Mouse (Mus musculus) heart, adult 18-20 months (tissue): ENCODE data around the gene Agbl4. TPM values are rescaled to one million over a fixed set of nuclear protein-coding genes. Genes with fewer than 3 reads are reported as not detected.
A peak's percentile ranks its signal among the peaks of the same experiment; 100 is the strongest.

Experiments used
- DNase-seq, 2 experiments: peaks; one replicate each; pipeline ENCODE4 v3.0.0; 2021 to 2022; ENCODE audit warnings: mixed read lengths in 1 of 2
- long read RNA-seq, 2 experiments: library from polyadenylated mRNA; stranded (forward); transcript quantifications; one replicate each; pipeline ENCODE4 v2.0.0; 2021
- total RNA-seq, 2 experiments: library from RNA; stranded (reverse); gene quantifications; 2 replicates each; pipeline ENCODE4 v1.2.3; 2021

Agbl4 gene
- total RNA-seq = under 1 TPM; 0.26 to 0.67 TPM
- long read RNA-seq, experiment 1 = 0 reads
- long read RNA-seq, experiment 2, partial matches to known transcripts = 0 of 2 reads
- long read RNA-seq, experiment 2, other reads (novel, unspliced or antisense) = 2 of 2 reads

GRCm38 (mm10) chr4:110397618-110398045 is at the start of gene Agbl4:
Gene Agbl4, plus strand, starts transcription at chr4:110397661.
- DNase-seq = peak; percentile 11 to 33

GRCm38 (mm10) chr4:110350856-110351177 is 46.6 kb upstream of the Agbl4 start:
- DNase-seq = no peak

- peak; percentile 11 to 33 for DNase-seq
Observed at GRCm38 (mm10) chr4:110351178-110352000, 46.1 kb upstream of the Agbl4 start, which contains the start of gene Elavl4. Gene Elavl4, minus strand, starts transcription at chr4:110351909.

GRCm38 (mm10) chr4:110352001-110352369 is 45.5 kb upstream of the Agbl4 start:
- no peak for DNase-seq

- no peak for DNase-seq
Observed at GRCm38 (mm10) chr4:110360568-110360967, 36.9 kb upstream of the Agbl4 start.

- no peak for DNase-seq
Observed at GRCm38 (mm10) chr4:110396221-110396620, 1.2 kb upstream of the Agbl4 start.

GRCm38 (mm10) chr4:110420306-110420705 is 22.8 kb downstream of the Agbl4 start:
- peak; percentile 19 to 34 for DNase-seq

GRCm38 (mm10) chr4:110427653-110428052 is 30.2 kb downstream of the Agbl4 start:
- no peak for DNase-seq

GRCm38 (mm10) chr4:110494371-110494770 is 96.9 kb downstream of the Agbl4 start:
- DNase-seq = peak; percentile 0 to 26

GRCm38 (mm10) chr4:110529804-110530203 is 132.3 kb downstream of the Agbl4 start:
- DNase-seq = no peak

GRCm38 (mm10) chr4:110549223-110549622 is 151.8 kb downstream of the Agbl4 start:
- no peak for DNase-seq

- DNase-seq = no peak
Observed at GRCm38 (mm10) chr4:110597726-110598283, 200.3 kb downstream of the Agbl4 start.

GRCm38 (mm10) chr4:110641417-110641816 is 244.0 kb downstream of the Agbl4 start:
- no peak for DNase-seq

GRCm38 (mm10) chr4:110662940-110663339 is 265.5 kb downstream of the Agbl4 start:
- no peak for DNase-seq

- no peak for DNase-seq
Observed at GRCm38 (mm10) chr4:110674121-110674520, 276.7 kb downstream of the Agbl4 start.

- no peak for DNase-seq
Observed at GRCm38 (mm10) chr4:110735141-110735540, 337.7 kb downstream of the Agbl4 start.

- no peak for DNase-seq
Observed at GRCm38 (mm10) chr4:110757941-110758340, 360.5 kb downstream of the Agbl4 start.

- no peak for DNase-seq
Observed at GRCm38 (mm10) chr4:110788596-110788995, 391.1 kb downstream of the Agbl4 start.

GRCm38 (mm10) chr4:110799902-110800301 is 402.4 kb downstream of the Agbl4 start:
- DNase-seq = no peak

GRCm38 (mm10) chr4:110810947-110811346 is 413.5 kb downstream of the Agbl4 start:
- no peak for DNase-seq

- DNase-seq = no peak
Observed at GRCm38 (mm10) chr4:110832776-110833175, 435.3 kb downstream of the Agbl4 start.

GRCm38 (mm10) chr4:110879719-110880443 is 482.4 kb downstream of the Agbl4 start:
- DNase-seq = no peak

- DNase-seq = peak in 1 of 2 experiments; percentile 7
Observed at GRCm38 (mm10) chr4:110916061-110916460, 518.6 kb downstream of the Agbl4 start.
